Mouse (Mus musculus): ENCODE data around the gene Cnnm2. TPM values are rescaled to one million over a fixed set of nuclear protein-coding genes. Genes with fewer than 3 reads are reported as not detected.

Cnnm2 gene
- polyA plus RNA-seq, 1 experiment from 2014 or later, result 2.4 TPM

DNA sequence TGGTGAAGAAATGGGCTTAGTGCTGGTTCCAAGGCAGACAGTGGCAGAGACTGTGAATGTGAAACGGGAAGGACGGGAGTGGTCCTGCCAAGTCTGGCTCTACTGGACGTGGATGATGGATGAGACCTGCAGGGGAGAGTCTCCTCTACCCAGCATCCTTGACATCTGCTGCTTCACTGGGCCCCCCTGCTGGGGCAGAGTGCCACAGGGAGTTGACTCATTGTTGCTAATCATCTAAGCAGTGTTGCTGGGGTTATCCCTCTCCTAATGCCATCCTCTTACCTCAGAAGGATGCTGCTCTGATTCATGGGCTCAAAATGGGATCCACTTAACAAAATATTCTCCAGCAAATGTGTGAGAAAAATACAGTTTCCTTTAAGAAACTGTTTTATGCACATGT lies 67.6 kb downstream of the Cnnm2 start:
- Histone ChIP-seq H3K27me3 (no peaks in the 10 kb centered on the region), H3K9ac (no peak overlapping the region), H3K4me2 (no peak overlapping the region), H3K4me1 (replicated peaks) (peaks cover 11% of the 10 kb centered on the region), H3K4me3 (no peak overlapping the region), H3K9me3 (replicated peaks) (no peaks in the 10 kb centered on the region), H3K27ac (no peak overlapping the region), H3K36me3 (no peaks in the 10 kb centered on the region)
- no peak for ATAC-seq (replicated peaks; ENCODE audit: insufficient number of reproducible peaks, insufficient read depth, low FRiP score, low read depth)
- 60% methylated on average over 3 of the region's 3 CpGs for WGBS

DNA sequence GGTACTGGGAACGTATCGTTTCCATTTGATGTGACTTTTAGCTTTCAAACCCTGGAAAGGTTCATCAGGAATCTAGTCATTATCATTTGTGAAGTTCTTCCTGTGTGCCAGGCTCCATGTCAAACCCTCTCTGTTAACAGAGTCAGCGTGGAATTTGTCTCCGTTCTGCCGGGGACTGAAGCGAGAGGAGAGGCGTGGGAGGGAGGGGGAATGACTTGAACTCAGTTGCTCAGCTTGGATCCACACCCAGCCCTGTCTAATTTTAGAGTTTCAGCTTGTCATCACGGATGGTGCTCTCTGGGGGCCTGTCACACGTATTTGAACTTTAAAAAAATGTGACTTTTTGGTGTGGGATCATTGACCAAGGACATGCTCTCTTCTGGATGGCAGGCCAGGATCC lies 70.0 kb downstream of the Cnnm2 start:
- H3K9ac ChIP-seq, result no peak overlapping the region
- no peak for ATAC-seq (replicated peaks; ENCODE audit: insufficient number of reproducible peaks, insufficient read depth, low FRiP score, low read depth)
- no peak overlapping the region for H3K4me2 ChIP-seq
- H3K4me1 ChIP-seq (replicated peaks), result peaks cover 11% of the 10 kb centered on the region
- no peaks in the 10 kb centered on the region for H3K36me3 ChIP-seq
- H3K9me3 ChIP-seq (replicated peaks), result no peaks in the 10 kb centered on the region
- no peak overlapping the region for H3K4me3 ChIP-seq
- WGBS, result 32% methylated on average over 9 of the region's 9 CpGs
- no peaks in the 10 kb centered on the region for H3K27me3 ChIP-seq
- no peak overlapping the region for H3K27ac ChIP-seq

GRCm38 (mm10) chr19:46834301-46834700 lies 72.9 kb downstream of the Cnnm2 start:
- Histone ChIP-seq H3K27me3 (no peaks in the 10 kb centered on the region), H3K27ac (no peak overlapping the region), H3K4me3 (no peak overlapping the region), H3K9ac (no peak overlapping the region), H3K4me1 (replicated peaks) (peaks cover 11% of the 10 kb centered on the region), H3K4me2 (no peak overlapping the region), H3K9me3 (replicated peaks) (no peaks in the 10 kb centered on the region), H3K36me3 (no peaks in the 10 kb centered on the region)
- ATAC-seq (replicated peaks; ENCODE audit: insufficient number of reproducible peaks, insufficient read depth, low FRiP score, low read depth), result no peak
- 70% methylated on average over 5 of the region's 5 CpGs for WGBS

DNA sequence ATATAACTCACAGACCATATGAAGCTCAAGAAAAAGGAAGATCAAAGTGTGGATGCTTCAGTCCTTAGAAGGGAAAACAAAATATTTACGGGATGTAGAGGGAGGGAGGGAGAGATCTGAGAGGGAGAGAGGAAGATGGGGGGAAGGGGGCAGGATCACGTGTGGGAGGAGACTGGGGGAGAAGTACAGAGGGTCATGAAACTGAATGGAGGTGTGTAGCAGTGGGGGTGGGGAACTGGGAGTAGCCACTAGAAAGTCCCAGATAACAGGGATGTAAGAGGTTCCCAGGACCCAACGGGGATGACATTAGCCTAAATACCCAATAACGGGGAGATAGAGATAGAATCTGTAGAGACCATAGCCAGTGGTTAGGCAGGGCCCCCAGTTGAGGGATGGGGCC lies 73.9 kb downstream of the Cnnm2 start:
- H3K4me3 ChIP-seq, result no peak overlapping the region
- H3K27ac ChIP-seq, result no peak overlapping the region
- no peak for ATAC-seq (replicated peaks; ENCODE audit: insufficient number of reproducible peaks, insufficient read depth, low FRiP score, low read depth)
- H3K4me1 ChIP-seq (replicated peaks), result peaks cover 11% of the 10 kb centered on the region
- no peaks in the 10 kb centered on the region for H3K9me3 ChIP-seq (replicated peaks)
- H3K27me3 ChIP-seq, result no peaks in the 10 kb centered on the region
- H3K9ac ChIP-seq, result no peak overlapping the region
- no peak overlapping the region for H3K4me2 ChIP-seq
- 62% methylated on average over 4 of the region's 4 CpGs for WGBS
- H3K36me3 ChIP-seq, result no peaks in the 10 kb centered on the region

DNA sequence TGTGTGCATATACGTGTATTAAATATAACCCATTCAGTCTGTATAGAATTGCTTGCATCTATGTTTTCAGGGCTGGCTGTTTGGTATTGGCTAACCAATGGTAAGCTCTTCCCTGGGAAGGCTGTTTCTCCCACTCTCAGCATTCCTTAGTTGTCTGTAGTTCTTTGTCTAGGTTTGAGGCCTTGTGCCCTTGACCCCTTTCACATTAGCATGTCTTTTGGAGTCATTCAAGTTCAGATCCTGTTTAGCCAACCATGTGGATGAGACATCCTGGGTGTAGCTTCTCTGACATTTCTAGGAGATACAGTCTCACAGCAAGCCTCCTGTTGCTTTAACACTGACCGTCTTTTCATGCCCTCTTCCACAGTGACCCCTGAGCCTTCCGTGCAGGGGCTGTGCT lies 74.7 kb downstream of the Cnnm2 start:
- no peaks in the 10 kb centered on the region for H3K36me3 ChIP-seq
- H3K4me3 ChIP-seq, result no peak overlapping the region
- peaks cover 6% of the 10 kb centered on the region for H3K4me1 ChIP-seq (replicated peaks)
- 82% methylated on average over 3 of the region's 3 CpGs for WGBS
- no peaks in the 10 kb centered on the region for H3K9me3 ChIP-seq (replicated peaks)
- H3K9ac ChIP-seq, result no peak overlapping the region
- no peak overlapping the region for H3K4me2 ChIP-seq
- H3K27me3 ChIP-seq, result no peaks in the 10 kb centered on the region
- no peak overlapping the region for H3K27ac ChIP-seq
- ATAC-seq (replicated peaks; ENCODE audit: insufficient number of reproducible peaks, insufficient read depth, low FRiP score, low read depth), result no peak

GRCm38 (mm10) chr19:46837290-46838079 lies 76.1 kb downstream of the Cnnm2 start:
- Histone ChIP-seq H3K27ac (no peak overlapping the region), H3K9me3 (replicated peaks) (no peaks in the 10 kb centered on the region), H3K27me3 (no peaks in the 10 kb centered on the region), H3K36me3 (no peaks in the 10 kb centered on the region), H3K4me1 (replicated peaks) (no peaks in the 10 kb centered on the region), H3K9ac (no peak overlapping the region), H3K4me2 (no peak overlapping the region), H3K4me3 (no peak overlapping the region)
- ATAC-seq (replicated peaks; ENCODE audit: insufficient number of reproducible peaks, insufficient read depth, low FRiP score, low read depth), result no peak
- WGBS, result 79% methylated on average over 11 of the region's 11 CpGs

DNA sequence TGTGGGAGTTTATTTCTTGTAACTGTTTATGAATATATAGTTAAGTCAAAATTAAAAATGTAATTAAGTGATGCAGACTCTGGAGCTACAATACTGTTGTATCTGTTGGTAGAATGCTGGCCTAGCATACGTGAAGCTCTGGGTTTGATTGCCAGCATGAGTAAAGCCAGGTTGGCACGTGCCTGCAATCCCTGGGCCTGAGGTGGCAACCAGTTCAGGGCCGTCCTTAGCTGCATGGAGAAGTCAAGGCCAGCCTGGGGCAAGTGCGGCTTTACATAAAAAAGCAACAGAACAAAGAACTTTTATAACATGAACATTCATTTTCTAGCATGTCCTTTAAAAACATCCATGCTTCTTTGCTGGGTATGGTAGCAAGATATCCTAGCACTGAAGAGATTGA lies 79.6 kb downstream of the Cnnm2 start:
- Histone ChIP-seq H3K36me3 (no peaks in the 10 kb centered on the region), H3K27ac (no peak overlapping the region), H3K4me2 (no peak overlapping the region), H3K4me3 (no peak overlapping the region), H3K9ac (no peak overlapping the region), H3K4me1 (replicated peaks) (peaks cover 13% of the 10 kb centered on the region), H3K27me3 (no peaks in the 10 kb centered on the region), H3K9me3 (replicated peaks) (no peaks in the 10 kb centered on the region)
- 90% methylated on average over 4 of the region's 4 CpGs for WGBS
- ATAC-seq (replicated peaks; ENCODE audit: insufficient number of reproducible peaks, insufficient read depth, low FRiP score, low read depth), result no peak

DNA sequence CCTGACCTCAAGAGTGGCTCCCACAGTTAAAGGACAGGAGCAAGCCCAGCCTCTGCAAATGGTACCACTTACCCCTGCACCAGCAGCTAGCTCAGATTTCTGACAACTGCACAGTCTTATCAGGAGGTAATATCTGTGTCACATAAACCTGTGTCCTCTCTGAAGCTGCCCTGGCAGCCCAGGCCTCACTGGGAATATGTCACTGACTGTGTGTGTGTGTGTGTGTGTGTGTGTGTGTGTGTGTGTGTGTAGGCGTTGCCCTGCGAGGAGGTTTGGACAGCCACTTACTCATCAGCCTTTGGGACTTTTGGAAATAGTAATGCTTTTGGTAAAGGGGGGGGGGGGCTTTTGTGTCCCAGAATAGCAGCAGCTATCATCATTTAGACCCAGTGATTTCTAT lies 81.6 kb downstream of the Cnnm2 start:
- peaks cover 18% of the 10 kb centered on the region for H3K4me1 ChIP-seq (replicated peaks)
- H3K4me2 ChIP-seq, result no peak overlapping the region
- H3K27me3 ChIP-seq, result no peaks in the 10 kb centered on the region
- no peaks in the 10 kb centered on the region for H3K36me3 ChIP-seq
- no peak overlapping the region for H3K4me3 ChIP-seq
- no peak for ATAC-seq (replicated peaks; ENCODE audit: insufficient number of reproducible peaks, insufficient read depth, low FRiP score, low read depth)
- no peaks in the 10 kb centered on the region for H3K9me3 ChIP-seq (replicated peaks)
- H3K27ac ChIP-seq, result no peak overlapping the region
- no peak overlapping the region for H3K9ac ChIP-seq
- 51% methylated on average over 2 of the region's 2 CpGs for WGBS

DNA sequence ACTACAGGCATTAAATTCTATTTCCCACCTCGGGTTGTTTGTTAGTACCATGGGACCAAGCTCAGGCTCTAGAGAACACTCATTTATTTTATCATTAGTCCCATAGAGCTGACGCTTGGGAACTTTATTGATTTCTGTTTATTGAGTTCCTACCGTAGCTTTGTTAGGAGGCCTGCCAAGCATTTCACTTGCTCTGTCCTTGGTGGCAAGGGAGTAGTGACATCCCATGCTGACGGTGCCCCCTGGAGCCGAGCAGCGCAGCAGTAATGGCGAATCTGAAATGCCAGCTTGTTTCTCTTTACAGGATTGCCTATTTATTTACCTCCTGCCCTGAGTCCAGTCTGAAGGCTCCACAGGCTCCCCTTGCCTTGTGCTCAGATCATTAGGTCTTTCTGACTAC lies 84.7 kb downstream of the Cnnm2 start:
- H3K36me3 ChIP-seq, result no peaks in the 10 kb centered on the region
- no peak overlapping the region for H3K4me2 ChIP-seq
- no peak overlapping the region for H3K9ac ChIP-seq
- WGBS, result 83% methylated on average over 7 of the region's 7 CpGs
- H3K9me3 ChIP-seq (replicated peaks), result no peaks in the 10 kb centered on the region
- ATAC-seq (replicated peaks; ENCODE audit: insufficient number of reproducible peaks, insufficient read depth, low FRiP score, low read depth), result no peak
- no peaks in the 10 kb centered on the region for H3K27me3 ChIP-seq
- H3K4me3 ChIP-seq, result no peak overlapping the region
- H3K27ac ChIP-seq, result no peak overlapping the region
- peaks cover 28% of the 10 kb centered on the region for H3K4me1 ChIP-seq (replicated peaks)

DNA sequence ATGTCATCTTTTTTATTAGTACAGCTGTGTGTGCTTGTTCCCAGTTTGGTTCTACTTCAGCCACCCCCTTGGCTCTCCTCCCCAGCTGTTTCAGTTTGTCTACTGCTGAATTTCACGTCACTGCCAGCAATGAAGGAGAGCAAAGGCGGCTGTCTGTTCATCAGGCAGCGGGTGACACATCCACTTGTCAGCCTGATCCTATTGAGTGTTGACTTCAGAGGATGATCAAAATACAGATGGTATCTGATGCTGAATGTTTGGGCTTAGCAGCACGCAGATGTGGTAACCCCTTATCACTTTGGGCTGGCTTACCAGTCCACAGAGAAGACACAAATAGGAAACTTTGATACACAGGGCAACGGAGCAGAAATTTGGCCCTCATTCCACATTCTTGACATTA lies 85.1 kb downstream of the Cnnm2 start:
- ATAC-seq (replicated peaks; ENCODE audit: insufficient number of reproducible peaks, insufficient read depth, low FRiP score, low read depth), result no peak
- Histone ChIP-seq H3K4me2 (no peak overlapping the region), H3K9ac (no peak overlapping the region), H3K27ac (no peak overlapping the region), H3K4me1 (replicated peaks) (peaks cover 28% of the 10 kb centered on the region), H3K9me3 (replicated peaks) (no peaks in the 10 kb centered on the region), H3K27me3 (no peaks in the 10 kb centered on the region), H3K36me3 (no peaks in the 10 kb centered on the region), H3K4me3 (no peak overlapping the region)
- 47% methylated on average over 5 of the region's 5 CpGs for WGBS

GRCm38 (mm10) chr19:46848381-46849268 lies 87.2 kb downstream of the Cnnm2 start:
- Histone ChIP-seq H3K9ac (no peak overlapping the region), H3K4me1 (replicated peaks) (peaks cover 21% of the 10 kb centered on the region), H3K4me2 (peak overlapping the region; percentile 32), H3K27ac (peak overlapping the region; percentile 36), H3K9me3 (replicated peaks) (no peaks in the 10 kb centered on the region), H3K4me3 (no peak overlapping the region), H3K36me3 (no peaks in the 10 kb centered on the region), H3K27me3 (no peaks in the 10 kb centered on the region)
- WGBS, result 35% methylated on average over 14 of the region's 14 CpGs
- ATAC-seq (replicated peaks; ENCODE audit: insufficient number of reproducible peaks, insufficient read depth, low FRiP score, low read depth), result no peak

All from heart, embryonic 15.5 days (tissue).